Mouse (Mus musculus) midbrain, embryonic 16.5 days (tissue): ENCODE measurements around the gene Zmiz1. TPM values are rescaled to one million over a fixed set of nuclear protein-coding genes. Genes with fewer than 3 reads are reported as not detected.

Experiments
- ATAC-seq: fragments of 200-750 bp; cut with Nextera tagmentation; 2 replicates; pipeline ENCODE4 v1.8.0; 2017; ENCODE audit warnings: moderate TSS enrichment
- H3K27ac ChIP-seq: fragments of 300-500 bp; sonication (generic); 2 replicates; pipeline ENCODE4 v1.5.1; 2014; ENCODE audit warnings: mild to moderate bottlenecking, low read length, mixed read lengths
- H3K27me3 ChIP-seq: fragments of 300-500 bp; sonication (generic); 2 replicates; pipeline ENCODE4 v1.6.1; 2014; ENCODE audit warnings: low read depth, low read length, mixed read lengths; ENCODE audit not compliant: control insufficient read depth, insufficient read depth
- H3K36me3 ChIP-seq: fragments of 300-500 bp; sonication (generic); 2 replicates; pipeline ENCODE4 v1.6.1; 2014; ENCODE audit warnings: mild to moderate bottlenecking, low read length, moderate library complexity, mixed read lengths; ENCODE audit not compliant: control insufficient read depth, insufficient read depth
- H3K4me1 ChIP-seq: fragments of 300-500 bp; sonication (generic); 2 replicates; pipeline ENCODE4 v1.6.1; 2014; ENCODE audit warnings: mild to moderate bottlenecking, low read length, mixed read lengths; ENCODE audit not compliant: control insufficient read depth, insufficient read depth
- H3K4me2 ChIP-seq: fragments of 300-500 bp; sonication (generic); 2 replicates; pipeline ENCODE4 v1.6.1; 2014; ENCODE audit warnings: mild to moderate bottlenecking, low read length, mixed read lengths
- H3K4me3 ChIP-seq: fragments of 300-500 bp; sonication (generic); 2 replicates; pipeline ENCODE4 v1.5.1; 2014; ENCODE audit warnings: low read depth, mild to moderate bottlenecking, low read length, moderate library complexity, mixed read lengths
- H3K9ac ChIP-seq: fragments of 300-500 bp; sonication (generic); 2 replicates; pipeline ENCODE4 v1.6.1; 2014; ENCODE audit warnings: low read depth, low read length, mixed read lengths
- H3K9me3 ChIP-seq: fragments of 300-500 bp; sonication (generic); replicated peaks from 2 replicates; pipeline ENCODE4 v1.6.1; 2014; ENCODE audit warnings: mild to moderate bottlenecking, low read length, mixed read lengths; ENCODE audit not compliant: control insufficient read depth, poor library complexity, severe bottlenecking
- WGBS: fragments of 180-500 bp; shearing (Covaris S2); extraction: QIAGEN DNeasy Blood & Tissue Kit; methylation state at CpG from one replicate; pipeline ENCODE4 v1.1.7; 2014; 5-methylcytosine and 5-hydroxymethylcytosine counted together
- polyA plus RNA-seq: library from polyadenylated mRNA; unstranded; fragments of >200 nt; fragmentation: Nextera tagmentation; extraction: Ambion mirVana; gene quantifications from 2 replicates; pipeline ENCODE4 v1.2.1, GENCODE M21; 2015

Gene Zmiz1
- polyA plus RNA-seq, 1 experiment from 2014 or later = 54.2 TPM

DNA sequence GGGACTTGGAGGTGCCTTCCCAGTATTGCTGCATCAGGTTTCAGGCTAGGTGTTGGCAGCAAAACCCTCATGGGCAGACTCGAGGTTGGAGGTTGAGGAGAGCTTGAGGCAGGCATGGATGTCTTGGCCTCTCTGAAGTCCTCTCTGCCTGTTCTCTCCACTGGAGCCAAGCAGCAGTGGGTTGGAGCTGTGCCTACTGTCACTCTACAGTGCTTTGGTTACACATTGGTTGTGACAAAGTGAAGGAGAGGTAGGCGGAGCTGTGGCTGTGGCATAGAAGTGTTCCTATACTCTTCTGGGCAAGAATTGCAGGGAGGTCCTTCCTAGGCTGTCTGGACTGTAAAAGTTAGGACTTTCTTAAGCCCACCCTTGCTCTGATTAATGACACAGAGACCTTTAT lies 237.4 kb downstream of the Zmiz1 start:
- ATAC-seq = no peak
- H3K27ac ChIP-seq = no peak overlapping the region
- WGBS = 72% methylated on average over 2 of the region's 2 CpGs
- no peak overlapping the region for H3K4me2 ChIP-seq
- H3K27me3 ChIP-seq = no peaks in the 10 kb centered on the region
- no peak overlapping the region for H3K4me3 ChIP-seq
- no peak overlapping the region for H3K9ac ChIP-seq
- peaks cover 18% of the 10 kb centered on the region for H3K4me1 ChIP-seq
- H3K36me3 ChIP-seq = peaks cover 9% of the 10 kb centered on the region
- no peaks in the 10 kb centered on the region for H3K9me3 ChIP-seq

DNA sequence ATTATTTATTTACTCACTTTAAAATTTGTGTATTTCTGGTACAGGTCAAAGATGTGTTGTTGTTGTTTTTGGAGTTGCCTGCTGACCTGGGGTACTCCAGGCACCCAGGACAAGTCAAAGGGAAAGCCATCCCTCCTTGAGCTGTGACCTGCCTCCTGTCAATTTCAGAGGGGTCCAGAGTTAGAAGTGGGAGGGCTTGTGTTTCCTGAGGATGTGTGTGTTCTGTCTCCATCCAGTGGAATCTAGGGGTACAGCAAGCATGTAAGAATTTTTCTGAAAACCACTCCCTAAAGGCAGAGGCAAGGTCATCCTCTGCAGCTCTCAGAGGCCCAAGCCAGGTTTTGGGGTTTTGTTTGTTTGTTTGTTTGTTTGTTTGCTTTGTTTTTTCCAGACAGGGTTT lies 243.0 kb downstream of the Zmiz1 start:
- H3K4me2 ChIP-seq = no peak overlapping the region
- no peak overlapping the region for H3K27ac ChIP-seq
- no peaks in the 10 kb centered on the region for H3K4me1 ChIP-seq
- H3K4me3 ChIP-seq = no peak overlapping the region
- ATAC-seq = peak; percentile 47; the same call in 1 of the 2 replicates
- H3K9ac ChIP-seq = no peak overlapping the region
- H3K36me3 ChIP-seq = peaks cover 9% of the 10 kb centered on the region
- no peaks in the 10 kb centered on the region for H3K9me3 ChIP-seq
- H3K27me3 ChIP-seq = no peaks in the 10 kb centered on the region

- Histone ChIP-seq H3K27me3 (no peaks in the 10 kb centered on the region), H3K27ac (no peak overlapping the region), H3K9me3 (no peaks in the 10 kb centered on the region), H3K4me3 (no peak overlapping the region), H3K36me3 (no peaks in the 10 kb centered on the region), H3K4me2 (no peak overlapping the region), H3K4me1 (no peaks in the 10 kb centered on the region), H3K9ac (no peak overlapping the region)
- 59% methylated on average over 5 of the region's 5 CpGs for WGBS
- no peak; the same call in 1 of the 2 replicates for ATAC-seq
Observed at GRCm38 (mm10) chr14:25707691-25708181, 248.8 kb downstream of the Zmiz1 start.

DNA sequence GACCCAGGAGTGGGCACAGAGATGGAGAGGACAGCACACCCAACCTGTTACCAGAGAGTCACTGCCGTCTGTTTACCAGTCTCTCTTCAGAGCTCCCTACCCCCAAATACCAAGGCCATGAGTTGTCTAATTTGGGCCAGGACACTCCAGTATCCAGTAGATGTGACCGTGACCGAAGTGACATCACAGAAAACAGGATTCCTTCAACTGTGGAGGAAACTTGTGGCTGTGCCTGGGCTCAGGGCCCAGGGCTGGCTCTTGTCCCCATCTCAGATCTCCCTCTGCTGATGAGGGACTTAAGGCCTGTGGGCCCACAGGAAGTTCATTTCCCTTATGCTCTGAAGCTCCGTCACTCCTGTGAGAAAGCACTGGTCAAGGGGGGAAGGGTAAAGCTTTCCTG lies 249.5 kb downstream of the Zmiz1 start:
- H3K9ac ChIP-seq = no peak overlapping the region
- ATAC-seq = no peak
- H3K27ac ChIP-seq = no peak overlapping the region
- H3K4me1 ChIP-seq = no peaks in the 10 kb centered on the region
- WGBS = 76% methylated on average over 4 of the region's 4 CpGs
- H3K9me3 ChIP-seq = no peaks in the 10 kb centered on the region
- H3K4me3 ChIP-seq = no peak overlapping the region
- no peaks in the 10 kb centered on the region for H3K27me3 ChIP-seq
- H3K36me3 ChIP-seq = no peaks in the 10 kb centered on the region
- no peak overlapping the region for H3K4me2 ChIP-seq

- Histone ChIP-seq H3K4me1 (no peaks in the 10 kb centered on the region), H3K36me3 (no peaks in the 10 kb centered on the region), H3K27me3 (no peaks in the 10 kb centered on the region), H3K4me3 (no peak overlapping the region), H3K4me2 (no peak overlapping the region), H3K9me3 (no peaks in the 10 kb centered on the region), H3K27ac (no peak overlapping the region), H3K9ac (no peak overlapping the region)
- 89% methylated on average over 2 of the region's 2 CpGs for WGBS
- no peak for ATAC-seq
Observed at GRCm38 (mm10) chr14:25708917-25709316, 249.9 kb downstream of the Zmiz1 start.

DNA sequence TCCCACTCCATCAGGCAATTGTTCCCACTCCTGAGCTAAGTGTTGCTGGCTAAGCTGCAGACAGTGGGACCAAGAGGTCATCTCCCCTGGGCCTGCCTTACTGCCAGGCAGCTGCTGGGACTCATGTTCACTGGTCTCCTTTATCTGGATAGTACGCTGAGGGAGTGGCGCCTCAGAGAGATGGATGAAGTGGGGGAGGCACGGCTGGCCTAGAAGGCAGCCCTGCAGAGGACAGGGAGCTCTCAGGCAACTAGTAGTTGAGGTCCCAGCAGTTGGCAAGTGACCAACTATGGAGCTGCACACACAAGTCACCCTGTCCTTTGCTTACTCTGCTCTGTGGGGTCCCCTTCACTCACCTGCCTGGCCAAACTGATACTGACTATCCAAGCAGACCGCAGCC lies 251.1 kb downstream of the Zmiz1 start:
- no peak overlapping the region for H3K4me2 ChIP-seq
- no peak overlapping the region for H3K27ac ChIP-seq
- H3K36me3 ChIP-seq = no peaks in the 10 kb centered on the region
- H3K4me3 ChIP-seq = no peak overlapping the region
- H3K4me1 ChIP-seq = no peaks in the 10 kb centered on the region
- no peak overlapping the region for H3K9ac ChIP-seq
- no peak for ATAC-seq
- no peaks in the 10 kb centered on the region for H3K9me3 ChIP-seq
- WGBS = 73% methylated on average over 4 of the region's 4 CpGs
- H3K27me3 ChIP-seq = no peaks in the 10 kb centered on the region

- no peak for ATAC-seq
- Histone ChIP-seq H3K4me2 (no peak overlapping the region), H3K27me3 (no peaks in the 10 kb centered on the region), H3K9ac (no peak overlapping the region), H3K9me3 (no peaks in the 10 kb centered on the region), H3K4me1 (no peaks in the 10 kb centered on the region), H3K36me3 (no peaks in the 10 kb centered on the region), H3K27ac (no peak overlapping the region), H3K4me3 (no peak overlapping the region)
- 77% methylated on average over 4 of the region's 4 CpGs for WGBS
Observed at GRCm38 (mm10) chr14:25710681-25711080, 251.7 kb downstream of the Zmiz1 start.

DNA sequence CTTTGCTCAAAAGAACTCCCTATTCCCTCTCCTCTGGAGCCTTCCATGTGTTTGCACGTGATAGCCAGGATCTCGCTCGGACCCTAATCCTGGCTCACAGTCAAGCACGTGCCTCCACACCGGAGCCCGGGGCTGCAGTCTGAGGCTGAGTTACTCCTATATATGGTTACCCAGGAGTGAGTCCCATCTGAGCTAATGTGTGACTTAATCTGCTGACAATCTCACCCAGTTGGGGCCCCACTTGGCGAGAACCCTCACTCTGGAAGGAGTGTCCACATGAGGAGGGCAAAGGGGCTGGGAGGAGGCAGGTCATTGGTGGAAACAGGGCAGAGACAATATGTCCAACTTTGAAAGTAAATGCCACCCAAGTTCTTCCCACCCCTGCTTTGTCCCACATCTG lies 252.2 kb downstream of the Zmiz1 start:
- no peaks in the 10 kb centered on the region for H3K36me3 ChIP-seq
- no peak overlapping the region for H3K4me3 ChIP-seq
- no peaks in the 10 kb centered on the region for H3K4me1 ChIP-seq
- no peak overlapping the region for H3K4me2 ChIP-seq
- no peaks in the 10 kb centered on the region for H3K27me3 ChIP-seq
- no peak for ATAC-seq
- WGBS = 65% methylated on average over 7 of the region's 7 CpGs
- H3K9me3 ChIP-seq = no peaks in the 10 kb centered on the region
- H3K9ac ChIP-seq = no peak overlapping the region
- no peak overlapping the region for H3K27ac ChIP-seq

GRCm38 (mm10) chr14:25711602-25712001 lies 252.6 kb downstream of the Zmiz1 start:
- Histone ChIP-seq H3K9ac (no peak overlapping the region), H3K4me2 (no peak overlapping the region), H3K27ac (no peak overlapping the region), H3K4me1 (no peaks in the 10 kb centered on the region), H3K9me3 (no peaks in the 10 kb centered on the region), H3K36me3 (no peaks in the 10 kb centered on the region), H3K4me3 (no peak overlapping the region), H3K27me3 (no peaks in the 10 kb centered on the region)
- WGBS = 57% methylated on average over 8 of the region's 8 CpGs
- ATAC-seq = no peak

- WGBS = 18% methylated on average over 4 of the region's 4 CpGs
- Histone ChIP-seq H3K27ac (no peak overlapping the region), H3K4me1 (no peaks in the 10 kb centered on the region), H3K9me3 (no peaks in the 10 kb centered on the region), H3K4me2 (no peak overlapping the region), H3K9ac (no peak overlapping the region), H3K4me3 (no peak overlapping the region), H3K36me3 (no peaks in the 10 kb centered on the region), H3K27me3 (no peaks in the 10 kb centered on the region)
- no peak for ATAC-seq
Observed at GRCm38 (mm10) chr14:25713443-25713842, 254.5 kb downstream of the Zmiz1 start.
